Mouse (Mus musculus): ENCODE results near the gene Blvra.
"Not testable (repeated sequence)": the region's sequence is repeated elsewhere in the genome, so short reads cannot be mapped to it uniquely, and the experiment has no call there.

Gene Blvra

DNA sequence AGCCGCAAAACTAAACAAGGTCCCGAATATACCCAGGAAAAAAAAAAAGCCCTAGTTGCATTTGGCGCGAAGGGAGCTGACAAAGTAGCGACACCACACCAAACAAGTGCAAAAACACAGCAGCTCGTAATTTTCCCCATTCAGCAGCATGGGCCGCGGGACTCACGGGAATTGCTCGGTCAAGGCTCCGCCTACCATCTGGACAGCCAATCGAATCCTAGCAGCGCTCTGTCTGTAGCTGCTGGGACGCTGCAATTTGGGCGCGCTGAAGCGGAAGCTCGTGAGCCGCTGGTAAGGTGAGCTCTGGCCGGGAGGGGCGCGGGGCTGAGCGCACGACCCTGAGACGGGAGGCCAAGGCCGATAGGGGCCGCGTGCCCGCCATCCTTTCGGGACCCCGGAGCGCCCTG, at the start of gene Blvra:
Gene Blvra, plus strand, starts transcription at position 231 of the 407 bp plus-strand sequence.
- DNase-seq (ENCODE audit: low read depth, low spot score), result peak; percentile 85

GRCm38 (mm10) chr2:127035006-127035605, 35.4 kb upstream of the Blvra start:
- DNase-seq (ENCODE audit: low read depth, low spot score), result no peak

GRCm38 (mm10) chr2:127037299-127037698, 33.2 kb upstream of the Blvra start:
- no peak for DNase-seq (ENCODE audit: low read depth, low spot score)

- DNase-seq (ENCODE audit: low read depth, low spot score), result no peak
Observed at GRCm38 (mm10) chr2:127061471-127061870, 9.0 kb upstream of the Blvra start.

DNA sequence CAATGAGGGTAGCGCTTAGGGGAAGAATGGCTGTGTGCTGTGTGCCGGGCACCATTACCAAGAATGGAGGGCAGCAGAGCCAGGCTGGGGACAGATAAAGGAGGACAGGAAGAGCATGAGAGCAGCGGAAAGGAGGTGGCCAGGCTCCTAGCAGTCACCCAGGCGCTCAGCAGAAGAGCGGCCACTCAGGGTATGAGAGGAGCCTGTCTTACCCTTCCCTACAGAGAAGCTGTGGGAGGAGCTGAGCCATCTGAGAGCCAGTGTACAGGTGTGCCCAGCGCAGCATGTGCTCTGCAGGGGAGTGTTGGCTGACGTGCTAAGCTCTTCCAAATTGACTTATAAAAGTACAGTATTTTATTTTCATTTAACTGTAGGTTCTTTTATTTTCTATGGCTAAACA, 1.7 kb upstream of the Blvra start:
- DNase-seq (ENCODE audit: low read depth, low spot score), result no peak

GRCm38 (mm10) chr2:127069781-127070434, 557 bp upstream of the Blvra start:
- no peak for DNase-seq (ENCODE audit: low read depth, low spot score)

DNA sequence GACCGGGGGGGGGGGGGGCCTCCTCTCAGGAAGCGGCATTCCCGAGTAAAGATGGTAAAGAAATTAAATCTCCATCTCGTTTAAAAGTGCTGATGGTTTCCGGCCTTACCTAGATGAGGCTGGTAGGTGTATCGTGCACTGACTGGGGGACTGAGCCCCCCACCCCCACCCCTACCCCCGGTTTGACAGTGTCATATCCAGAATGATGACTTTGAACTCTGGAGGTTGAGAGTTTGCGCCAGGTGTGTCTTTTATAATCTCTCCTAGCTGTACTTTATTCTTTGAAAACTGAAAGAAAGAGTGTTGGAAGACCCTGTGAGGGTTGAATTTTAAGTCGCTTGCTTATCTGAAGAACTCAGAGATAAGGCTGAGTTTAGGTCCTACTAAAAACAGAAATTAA, 414 bp downstream of the Blvra start:
- DNase-seq (ENCODE audit: low read depth, low spot score), result no peak

GRCm38 (mm10) chr2:127074116-127074515, 3.7 kb downstream of the Blvra start:
- DNase-seq (ENCODE audit: low read depth, low spot score), result no peak

- DNase-seq (ENCODE audit: low read depth, low spot score), result no peak
Observed at GRCm38 (mm10) chr2:127077611-127078010, 7.1 kb downstream of the Blvra start.

DNA sequence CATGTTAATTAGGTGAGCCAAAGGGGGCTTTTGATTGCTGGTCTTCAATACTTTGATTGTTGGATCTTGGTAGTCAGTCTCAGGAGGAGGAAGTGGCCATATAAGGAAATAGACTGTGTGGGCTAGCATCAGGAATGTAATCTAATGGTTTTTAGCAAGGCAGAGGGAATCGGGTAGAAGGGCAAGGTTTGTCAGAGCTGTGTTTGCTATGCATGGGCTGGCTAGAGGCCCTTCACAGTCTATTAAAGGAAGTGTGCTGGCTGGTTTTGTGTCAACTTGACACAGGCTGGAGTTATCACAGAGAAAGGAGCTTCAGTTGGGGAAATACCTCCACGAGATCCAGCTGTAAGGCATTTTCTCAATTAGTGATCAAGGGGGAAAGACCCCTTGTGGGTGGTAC, 8.6 kb downstream of the Blvra start:
- not testable (repeated sequence) for DNase-seq (ENCODE audit: low read depth, low spot score)

- DNase-seq (ENCODE audit: low read depth, low spot score), result no peak
Observed at GRCm38 (mm10) chr2:127079881-127080590, 9.6 kb downstream of the Blvra start.

DNA sequence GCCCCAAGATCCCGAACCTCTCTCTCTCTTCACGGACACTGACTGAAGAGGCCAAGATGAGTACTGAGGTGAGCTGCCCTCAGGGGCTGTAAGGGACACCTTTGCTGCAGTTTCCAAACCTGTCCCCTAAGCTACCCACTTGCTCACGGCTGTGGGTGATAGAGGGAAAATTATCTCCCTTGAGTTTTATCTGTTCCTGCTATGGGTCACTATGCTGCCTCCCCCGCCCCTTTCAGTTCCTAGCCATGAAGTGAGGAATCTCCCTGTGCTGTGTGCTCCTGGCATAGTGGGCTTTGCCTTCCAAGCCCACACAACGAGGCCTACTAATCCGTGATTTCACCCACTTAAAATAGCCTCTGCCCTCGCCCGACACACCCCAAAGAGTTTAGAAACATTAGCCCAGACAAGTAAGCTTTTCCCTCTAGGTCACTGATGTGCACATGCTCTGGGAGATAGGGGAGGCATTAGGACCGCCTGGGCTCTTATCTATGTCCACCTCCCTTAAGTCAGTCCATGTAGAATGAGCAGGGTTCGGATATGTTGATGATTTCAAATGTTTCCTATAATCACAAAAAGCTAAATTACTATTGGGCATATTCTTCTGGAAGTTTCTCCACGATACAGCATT, 10.2 kb downstream of the Blvra start:
- no peak for DNase-seq (ENCODE audit: low read depth, low spot score)

GRCm38 (mm10) chr2:127086235-127086634, 15.8 kb downstream of the Blvra start:
- no peak for DNase-seq (ENCODE audit: low read depth, low spot score)

DNA sequence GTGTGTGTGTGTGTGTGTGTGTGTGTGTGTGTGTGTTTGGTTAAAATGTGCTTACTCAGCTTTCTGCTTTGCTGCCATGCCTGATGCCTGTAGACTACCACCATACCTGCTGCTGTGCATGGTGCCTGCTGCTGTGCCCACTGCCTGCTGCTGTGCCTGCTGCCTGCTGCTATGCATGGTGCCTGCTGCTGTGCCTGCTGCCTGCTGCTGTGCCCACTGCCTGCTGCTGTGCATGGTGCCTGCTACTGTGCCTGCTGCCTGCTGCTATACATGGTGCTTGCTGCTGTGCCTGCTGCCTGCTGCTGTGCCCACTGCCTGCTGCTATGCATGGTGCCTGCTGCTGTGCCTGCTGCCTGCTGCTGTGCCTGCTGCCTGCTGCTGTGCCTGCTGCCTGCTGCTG, 19.7 kb downstream of the Blvra start:
- DNase-seq (ENCODE audit: low read depth, low spot score), result not testable (repeated sequence)

DNA sequence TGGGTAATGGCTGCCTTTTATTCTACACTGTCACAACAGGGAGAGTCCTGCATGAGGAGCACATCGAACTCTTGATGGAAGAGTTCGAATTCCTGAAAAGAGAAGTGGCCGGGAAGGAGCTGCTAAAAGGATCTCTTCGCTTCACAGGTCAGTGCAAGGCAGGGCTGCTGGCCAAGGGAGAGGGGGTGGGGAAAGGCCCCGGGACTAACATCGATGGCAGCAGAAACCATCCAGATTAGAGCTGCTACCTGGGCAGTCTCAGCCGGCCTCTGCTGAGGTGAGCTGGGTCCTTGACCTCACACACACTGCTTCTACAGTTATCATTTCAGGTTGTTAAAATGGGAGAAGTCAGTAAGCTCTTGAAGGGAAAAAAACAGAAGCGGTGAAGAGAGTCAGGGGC, 21.5 kb downstream of the Blvra start:
- no peak for DNase-seq (ENCODE audit: low read depth, low spot score)

- DNase-seq (ENCODE audit: low read depth, low spot score), result no peak
Observed at GRCm38 (mm10) chr2:127108986-127109385, 38.5 kb downstream of the Blvra start.

DNA sequence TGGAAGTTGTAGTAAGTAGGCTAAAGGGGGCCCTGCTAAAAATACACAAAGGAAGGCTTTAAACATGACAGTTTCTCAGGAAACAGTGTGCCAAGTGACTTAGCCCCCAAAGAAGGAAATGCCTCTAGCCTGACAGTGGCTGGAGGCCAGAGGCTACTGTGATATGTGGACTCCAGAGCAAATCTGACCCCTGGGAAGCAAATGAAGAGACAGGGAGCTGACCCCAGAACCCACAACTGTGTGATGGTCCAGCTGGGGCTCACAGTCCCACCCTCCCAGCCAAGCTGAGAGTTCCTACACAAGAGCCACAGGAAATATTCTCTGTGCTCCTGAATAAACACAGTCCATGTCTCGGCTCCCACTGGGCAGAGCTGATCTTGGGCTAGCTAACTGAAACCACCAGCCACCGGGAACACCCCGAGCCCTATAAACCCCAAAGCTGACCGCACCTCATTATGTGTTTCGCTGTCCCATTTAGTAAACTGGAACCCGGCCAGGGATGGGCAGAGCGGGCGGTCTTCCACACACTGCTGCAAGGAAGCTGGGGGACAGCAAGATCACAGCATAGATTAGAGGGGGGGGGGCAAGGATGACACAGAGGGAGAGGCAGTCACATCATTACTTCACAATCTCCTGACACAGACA, 51.2 kb downstream of the Blvra start:
- DNase-seq (ENCODE audit: low read depth, low spot score), result no peak

GRCm38 (mm10) chr2:127128926-127129325, 58.5 kb downstream of the Blvra start:
- DNase-seq (ENCODE audit: low read depth, low spot score), result no peak

DNA sequence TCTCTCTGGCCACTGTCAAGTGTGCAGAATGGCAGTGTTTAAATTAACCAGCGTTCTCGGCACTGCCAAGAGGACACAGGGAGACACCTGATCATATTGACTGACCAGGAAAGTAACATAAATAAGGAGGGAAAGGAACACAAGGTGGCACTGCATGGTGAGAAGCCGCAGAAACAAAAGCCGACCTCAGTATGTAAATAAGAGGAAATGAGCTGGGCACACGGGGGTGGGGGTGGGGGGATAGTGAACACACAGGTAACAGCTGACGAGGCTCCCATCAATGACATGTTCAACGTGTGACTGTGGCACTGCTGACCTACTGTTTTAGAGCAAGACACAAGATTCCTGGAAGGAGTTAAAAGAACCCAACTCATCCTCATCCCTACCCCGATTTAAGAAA, 60.9 kb downstream of the Blvra start:
- DNase-seq (ENCODE audit: low read depth, low spot score), result no peak

- peak; percentile 89 for DNase-seq (ENCODE audit: low read depth, low spot score)
Observed at GRCm38 (mm10) chr2:127133621-127134461, 63.4 kb downstream of the Blvra start, which contains the start of gene Ncaph. TSS of gene Ncaph (minus strand) at chr2:127133954.

GRCm38 (mm10) chr2:127135255-127135654, 64.8 kb downstream of the Blvra start:
- DNase-seq (ENCODE audit: low read depth, low spot score), result not testable (repeated sequence)
